Mouse (Mus musculus) C2C12 (cell line): ENCODE results near the gene Baz2b. TPM values are rescaled to one million over a fixed set of nuclear protein-coding genes. Genes with fewer than 3 reads are reported as not detected.

ENCODE experiments used
- H3K27me3 ChIP-seq: one replicate; pipeline ENCODE4 v1.6.1; 2011; ENCODE audit not compliant: control insufficient read depth, insufficient read depth, insufficient read length
- H3K36me3 ChIP-seq: one replicate; pipeline ENCODE4 v1.6.1; 2011; ENCODE audit not compliant: control insufficient read depth, insufficient read depth
- H3K4me3 ChIP-seq: one replicate; pipeline ENCODE4 v1.5.1; 2011; ENCODE audit warnings: mild to moderate bottlenecking, control low read depth; ENCODE audit not compliant: poor library complexity, insufficient read depth, severe bottlenecking
- H3K79me2 ChIP-seq: one replicate; pipeline ENCODE4 v1.6.1; 2011; ENCODE audit not compliant: control insufficient read depth, insufficient read depth
- H3K79me3 ChIP-seq: one replicate; pipeline ENCODE4 v1.6.1; 2011; ENCODE audit warnings: low read depth, control low read depth
- H3ac ChIP-seq: one replicate; pipeline ENCODE3; 2011; ENCODE audit warnings: low read depth; ENCODE audit not compliant: control insufficient read depth, insufficient read length
- CEBPB ChIP-seq: IDR thresholded peaks from one replicate; pipeline ENCODE4 v1.6.1; 2011; ENCODE audit warnings: low read depth, mild to moderate bottlenecking, control low read depth, moderate library complexity
- CTCF ChIP-seq: IDR thresholded peaks from one replicate; pipeline ENCODE4 v1.5.1; 2011; ENCODE audit not compliant: control insufficient read depth, insufficient read depth, insufficient read length
- FOSL1 ChIP-seq: IDR thresholded peaks from one replicate; pipeline ENCODE4 v1.8.0; 2011; ENCODE audit warnings: mild to moderate bottlenecking, low read length; ENCODE audit not compliant: poor library complexity, insufficient read depth, severe bottlenecking
- MAX ChIP-seq: IDR thresholded peaks from one replicate; pipeline ENCODE4 v1.6.1; 2011; ENCODE audit warnings: mild to moderate bottlenecking, control low read depth
- MYOD1 ChIP-seq: IDR thresholded peaks from one replicate; pipeline ENCODE4 v1.6.1; 2011; ENCODE audit warnings: low read depth; ENCODE audit not compliant: control insufficient read depth, insufficient read length
- MYOG ChIP-seq: IDR thresholded peaks from one replicate; pipeline ENCODE4 v1.6.1; 2011; ENCODE audit not compliant: control insufficient read depth, insufficient read length; ENCODE audit errors: extremely low read depth
- USF1 ChIP-seq: IDR thresholded peaks from one replicate; pipeline ENCODE4 v1.6.1; 2011; ENCODE audit warnings: low read depth, mild to moderate bottlenecking, control low read depth, moderate library complexity
- polyA plus RNA-seq: library from polyadenylated mRNA; unstranded; fragments of >200 nt; fragmentation: generic; extraction: Trizol; gene quantifications from one replicate; pipeline ENCODE4 v1.2.1, GENCODE M21; 2012; ENCODE audit warnings: missing spikeins

The Baz2b gene
- polyA plus RNA-seq, 1 experiment, result 9.4 TPM

- Histone ChIP-seq H3ac (no peak overlapping the region), H3K79me2 (no peaks in the 10 kb centered on the region), H3K4me3 (no peak overlapping the region), H3K27me3 (no peaks in the 10 kb centered on the region), H3K36me3 (peaks cover 19% of the 10 kb centered on the region), H3K79me3 (no peaks in the 10 kb centered on the region)
- TF ChIP-seq FOSL1, result no peak
- no peak for TF ChIP-seq CTCF
- no peak for TF ChIP-seq CEBPB
- TF ChIP-seq USF1, result no peak
- no peak for TF ChIP-seq MYOG
- TF ChIP-seq MYOD1, result no peak
- no peak for TF ChIP-seq MAX
Observed at GRCm38 (mm10) chr2:59975772-59976171, 233.9 kb downstream of the Baz2b start.

- TF ChIP-seq CTCF, result no peak
- TF ChIP-seq USF1, result no peak
- no peak for TF ChIP-seq MYOD1
- TF ChIP-seq MAX, result no peak
- no peak for TF ChIP-seq FOSL1
- Histone ChIP-seq H3ac (no peak overlapping the region), H3K79me3 (no peaks in the 10 kb centered on the region), H3K27me3 (no peaks in the 10 kb centered on the region), H3K4me3 (no peak overlapping the region), H3K79me2 (no peaks in the 10 kb centered on the region), H3K36me3 (peaks cover 19% of the 10 kb centered on the region)
Observed at GRCm38 (mm10) chr2:59973962-59974361, 235.7 kb downstream of the Baz2b start.

- no peaks in the 10 kb centered on the region for H3K79me2 ChIP-seq
- no peak overlapping the region for H3K4me3 ChIP-seq
- H3K27me3 ChIP-seq, result no peaks in the 10 kb centered on the region
- H3K36me3 ChIP-seq, result peaks cover 19% of the 10 kb centered on the region
- no peak overlapping the region for H3ac ChIP-seq
- no peaks in the 10 kb centered on the region for H3K79me3 ChIP-seq
- TF ChIP-seq USF1, result no peak
- TF ChIP-seq CEBPB, result no peak
- no peak for TF ChIP-seq MYOG
- no peak for TF ChIP-seq MAX
- TF ChIP-seq MYOD1, result no peak
- no peak for TF ChIP-seq FOSL1
- TF ChIP-seq CTCF, result no peak
Observed at GRCm38 (mm10) chr2:59973104-59973641, 236.5 kb downstream of the Baz2b start.

GRCm38 (mm10) chr2:59970511-59970910, 239.1 kb downstream of the Baz2b start:
- Histone ChIP-seq H3K27me3 (no peaks in the 10 kb centered on the region), H3K4me3 (no peak overlapping the region), H3K36me3 (peaks cover 14% of the 10 kb centered on the region), H3ac (no peak overlapping the region), H3K79me3 (no peaks in the 10 kb centered on the region), H3K79me2 (no peaks in the 10 kb centered on the region)
- TF ChIP-seq CTCF (no peak), USF1 (no peak), MAX (no peak), FOSL1 (no peak), CEBPB (no peak), MYOG (no peak), MYOD1 (no peak)

GRCm38 (mm10) chr2:59969099-59969498, 240.5 kb downstream of the Baz2b start:
- H3K4me3 ChIP-seq, result no peak overlapping the region
- peaks cover 11% of the 10 kb centered on the region for H3K36me3 ChIP-seq
- no peaks in the 10 kb centered on the region for H3K27me3 ChIP-seq
- no peak overlapping the region for H3ac ChIP-seq
- no peaks in the 10 kb centered on the region for H3K79me2 ChIP-seq
- TF ChIP-seq MYOD1, result no peak
- TF ChIP-seq CEBPB, result no peak
- no peak for TF ChIP-seq USF1
- no peak for TF ChIP-seq CTCF
- no peak for TF ChIP-seq MAX
- no peak for TF ChIP-seq FOSL1
- H3K79me3 ChIP-seq, result no peaks in the 10 kb centered on the region

GRCm38 (mm10) chr2:59968593-59968992, 241.0 kb downstream of the Baz2b start:
- peaks cover 15% of the 10 kb centered on the region for H3K36me3 ChIP-seq
- H3ac ChIP-seq, result no peak overlapping the region
- H3K27me3 ChIP-seq, result no peaks in the 10 kb centered on the region
- H3K79me2 ChIP-seq, result no peaks in the 10 kb centered on the region
- no peak overlapping the region for H3K4me3 ChIP-seq
- no peak for TF ChIP-seq USF1
- TF ChIP-seq MAX, result no peak
- TF ChIP-seq MYOD1, result no peak
- no peak for TF ChIP-seq FOSL1
- no peak for TF ChIP-seq CEBPB
- TF ChIP-seq CTCF, result no peak
- no peak for TF ChIP-seq MYOG
- H3K79me3 ChIP-seq, result no peaks in the 10 kb centered on the region
